Mouse (Mus musculus) cerebral cortex, adult 2 months (tissue): ENCODE data around the gene Ppp4r3b.

ENCODE experiments used
- WGBS: fragments of 180-500 bp; shearing (Covaris S2); methylation state at CpG from one replicate; pipeline ENCODE4 v1.1.7; 2018; 5-methylcytosine and 5-hydroxymethylcytosine counted together

The Ppp4r3b gene

DNA sequence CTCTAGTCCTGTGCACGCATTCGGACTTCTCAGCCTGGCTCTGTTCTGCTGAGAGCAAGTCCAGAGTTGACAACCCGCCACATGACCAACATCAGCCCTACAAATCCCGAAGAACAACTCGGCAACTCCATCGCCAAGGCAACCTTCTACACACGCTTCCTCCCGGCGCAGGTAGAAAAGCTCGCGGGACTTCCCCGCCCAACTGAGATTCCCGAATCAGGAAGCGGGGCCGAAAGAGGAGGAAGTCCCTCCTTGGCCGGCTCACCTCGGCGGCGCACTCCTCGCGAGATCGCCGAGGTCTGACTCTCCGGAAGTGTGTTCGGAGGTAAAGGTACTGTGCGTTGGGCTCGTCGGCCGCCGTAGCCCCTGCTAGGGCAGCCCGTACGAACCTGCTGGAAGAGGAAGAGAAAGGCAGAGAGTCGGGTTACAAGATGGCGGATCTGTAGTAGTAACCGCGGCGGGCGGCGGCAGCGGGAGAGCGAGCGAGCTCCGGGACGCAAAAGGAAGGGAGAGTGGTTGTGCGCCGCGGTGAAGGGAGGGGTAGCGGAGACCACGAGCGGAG lies at the start of gene Ppp4r3b:
Ppp4r3b (plus strand) TSS at position 328 of the 562 bp plus-strand sequence.
- under 1% methylated on average over 50 of the region's 50 CpGs for WGBS

DNA sequence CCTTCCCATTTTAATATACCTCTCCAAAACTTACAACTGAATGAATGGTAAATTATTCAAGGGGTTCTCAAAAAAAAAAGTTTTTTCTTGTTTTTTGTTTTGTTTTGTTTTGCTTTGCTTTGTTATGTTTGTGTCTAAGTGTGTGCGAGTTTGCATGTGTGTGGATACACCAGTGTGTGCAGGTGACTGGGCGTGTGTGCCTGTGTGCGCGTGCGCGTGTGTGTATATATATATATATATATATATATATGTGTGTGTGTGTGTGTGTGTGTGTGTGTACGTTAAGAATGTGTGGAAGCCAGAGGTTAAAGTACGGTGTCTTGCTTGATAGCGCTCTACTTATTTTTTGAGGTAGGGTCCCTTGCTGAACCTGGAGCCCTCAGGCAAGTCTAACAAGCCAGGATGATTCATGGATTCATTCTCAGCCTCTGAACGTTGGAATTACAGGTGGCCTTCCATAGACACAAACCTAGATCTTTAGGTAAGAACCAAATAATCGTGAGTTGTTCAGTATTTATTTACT lies 42.8 kb upstream of the Ppp4r3b start:
- 37% methylated on average over 11 of the region's 11 CpGs for WGBS

- WGBS = 1% methylated on average over 50 of the region's 50 CpGs
Measured at GRCm38 (mm10) chr11:29130385-29131355, 42.0 kb upstream of the Ppp4r3b start, which contains the start of gene Pnpt1. TSS of gene Pnpt1 (plus strand) at chr11:29130744.

GRCm38 (mm10) chr11:29140671-29141070 lies 32.0 kb upstream of the Ppp4r3b start:
- WGBS = 24% methylated on average over 1 of the region's 1 CpGs

- 93% methylated on average over 2 of the region's 2 CpGs for WGBS
Measured at GRCm38 (mm10) chr11:29148901-29149300, 23.8 kb upstream of the Ppp4r3b start.

- WGBS = 89% methylated on average over 4 of the region's 4 CpGs
Measured at GRCm38 (mm10) chr11:29163569-29163968, 9.1 kb upstream of the Ppp4r3b start.

DNA sequence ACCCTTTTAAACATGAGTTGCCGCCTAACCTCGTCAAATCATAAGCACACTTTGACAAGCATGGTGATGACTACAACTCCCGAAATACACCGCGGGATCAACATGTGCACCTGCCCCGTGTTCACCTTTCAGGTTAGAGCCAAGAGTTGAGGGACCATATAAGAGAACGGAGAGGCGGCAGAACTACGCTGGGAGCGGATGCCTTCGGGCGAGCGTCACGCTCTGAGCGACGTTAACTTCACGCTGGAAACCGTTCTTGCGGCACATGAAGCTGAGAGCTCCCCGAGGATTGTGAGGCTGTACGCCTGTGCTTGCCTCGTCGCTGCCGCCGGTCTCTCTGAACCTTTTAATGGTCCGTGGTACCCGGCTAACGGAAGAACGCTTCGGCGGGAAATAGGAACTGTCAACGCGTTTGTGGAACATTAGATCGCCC lies 715 bp upstream of the Ppp4r3b start:
- WGBS = under 1% methylated on average over 34 of the region's 34 CpGs

- WGBS = under 1% methylated on average over 38 of the region's 38 CpGs
Measured at GRCm38 (mm10) chr11:29173125-29173631, 488 bp downstream of the Ppp4r3b start.

GRCm38 (mm10) chr11:29173706-29174436 lies 1.2 kb downstream of the Ppp4r3b start:
- 2% methylated on average over 13 of the region's 13 CpGs for WGBS

GRCm38 (mm10) chr11:29179319-29179718 lies 6.6 kb downstream of the Ppp4r3b start:
- WGBS = 94% methylated on average over 1 of the region's 1 CpGs

DNA sequence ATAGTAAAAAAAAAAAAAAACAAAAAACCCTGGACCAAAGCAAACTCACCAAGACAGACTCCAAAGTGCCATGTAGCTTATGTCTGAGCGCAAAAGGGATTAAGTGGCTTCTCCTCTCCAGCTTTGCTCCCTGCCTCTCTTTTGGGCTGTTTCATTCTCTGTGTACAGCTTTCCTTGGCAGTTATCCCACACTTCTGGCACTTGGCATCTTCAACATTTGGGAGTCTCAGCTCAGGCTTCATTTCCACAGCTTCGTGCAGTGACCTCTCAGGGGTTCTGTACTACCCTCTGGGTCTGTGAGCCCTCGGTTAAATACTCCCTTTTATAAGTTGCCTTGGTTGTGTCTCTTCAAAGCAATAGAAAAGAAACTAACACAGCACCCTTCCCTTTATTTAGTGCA lies 8.0 kb downstream of the Ppp4r3b start:
- WGBS = 36% methylated on average over 3 of the region's 3 CpGs

DNA sequence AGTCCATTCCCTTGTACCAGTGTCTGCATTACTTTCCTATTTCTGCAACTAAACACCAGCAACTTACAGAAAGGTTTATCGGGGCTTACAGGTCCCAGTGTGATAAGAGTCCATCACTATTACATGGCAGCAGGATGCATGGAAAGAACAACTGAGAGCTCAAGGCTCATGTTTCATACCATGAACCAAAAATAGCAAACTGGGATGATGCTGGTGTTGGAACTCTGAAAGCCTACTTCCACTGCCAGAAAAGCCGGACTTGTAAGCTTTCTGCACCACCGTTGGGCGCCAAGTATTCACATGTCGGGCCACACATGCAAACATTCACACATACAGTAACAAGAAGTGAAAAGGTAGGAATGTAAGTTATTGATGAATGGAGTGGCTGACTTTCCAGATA lies 9.1 kb downstream of the Ppp4r3b start:
- 79% methylated on average over 5 of the region's 5 CpGs for WGBS

DNA sequence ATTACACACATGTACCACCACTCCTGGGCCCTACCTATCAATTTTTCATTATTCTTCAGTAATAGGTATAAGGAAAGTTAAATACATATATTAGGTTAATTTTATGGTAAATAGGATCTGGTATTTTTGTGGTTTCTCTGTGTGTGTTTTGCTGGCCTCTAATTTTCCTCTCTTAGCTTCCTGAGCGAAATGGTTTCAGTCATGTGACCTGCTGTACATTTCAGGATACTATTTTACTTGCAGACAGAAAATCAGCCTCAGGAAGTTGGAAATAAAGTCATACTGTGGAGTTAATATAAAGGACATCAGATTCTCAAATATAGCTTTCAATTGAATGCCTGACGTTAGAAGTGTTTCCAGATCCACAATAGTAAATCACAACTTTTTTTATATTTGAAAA lies 16.3 kb downstream of the Ppp4r3b start:
- WGBS = 61% methylated on average over 2 of the region's 2 CpGs

- 67% methylated on average over 5 of the region's 5 CpGs for WGBS
Measured at GRCm38 (mm10) chr11:29203653-29204052, 31.0 kb downstream of the Ppp4r3b start.

DNA sequence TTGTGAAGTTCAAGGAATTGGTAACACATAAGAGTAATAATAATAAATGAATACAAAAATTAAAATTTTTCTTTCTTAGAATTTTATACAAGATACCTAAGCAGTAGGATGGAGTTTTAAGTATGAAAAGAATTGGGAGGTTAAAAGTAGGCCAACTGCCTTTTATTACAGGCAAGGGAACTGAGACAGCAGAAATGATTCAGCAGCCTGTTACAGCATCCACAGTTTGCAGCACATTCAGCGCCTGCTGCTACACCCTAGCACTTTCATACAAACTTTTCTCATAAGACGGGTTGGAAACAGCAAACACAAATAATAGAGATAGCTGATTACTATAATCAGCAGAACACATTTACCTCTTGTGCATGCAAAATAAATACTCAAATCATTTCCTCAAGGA lies 37.1 kb downstream of the Ppp4r3b start:
- 58% methylated on average over 2 of the region's 2 CpGs for WGBS

DNA sequence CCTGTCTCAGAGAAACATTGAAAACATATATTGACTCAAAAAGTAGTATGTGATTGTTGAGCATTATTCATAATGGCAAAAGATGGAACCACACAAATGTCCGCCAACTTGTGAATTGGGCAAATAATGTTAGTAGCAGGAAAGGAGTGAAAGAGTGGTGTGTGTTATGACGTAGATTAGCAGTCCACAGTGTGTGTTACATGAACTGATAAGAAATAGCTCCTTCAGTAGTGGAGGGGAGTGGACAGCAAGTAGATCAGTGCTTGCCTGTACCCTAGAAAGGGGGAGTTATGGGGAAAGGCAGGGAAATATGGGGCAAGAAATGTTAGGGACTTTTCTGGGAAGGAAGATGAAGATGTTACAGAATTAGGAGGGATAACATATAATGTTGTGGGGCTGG lies 43.5 kb downstream of the Ppp4r3b start:
- 93% methylated on average over 2 of the region's 2 CpGs for WGBS

- WGBS = 82% methylated on average over 5 of the region's 5 CpGs
Measured at GRCm38 (mm10) chr11:29222310-29222709, 49.6 kb downstream of the Ppp4r3b start.

DNA sequence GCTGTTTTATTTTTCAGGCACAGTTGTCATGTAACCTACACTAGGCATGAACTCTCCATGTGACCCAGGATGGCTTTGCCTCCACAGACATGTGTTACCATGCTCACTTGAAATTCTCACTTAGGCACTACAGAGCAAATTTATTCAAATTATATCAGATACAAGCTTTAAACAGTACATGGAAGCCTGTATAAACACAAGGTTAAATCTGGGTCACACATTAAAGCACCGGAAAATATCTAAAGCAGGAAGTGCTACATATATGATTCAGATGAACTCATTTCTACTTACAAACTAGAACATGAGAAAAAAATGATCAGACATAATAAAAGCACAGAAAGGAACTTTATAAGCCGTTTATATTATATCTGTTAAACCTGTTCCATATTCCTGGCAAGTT lies 52.1 kb downstream of the Ppp4r3b start:
- 78% methylated on average over 2 of the region's 2 CpGs for WGBS

DNA sequence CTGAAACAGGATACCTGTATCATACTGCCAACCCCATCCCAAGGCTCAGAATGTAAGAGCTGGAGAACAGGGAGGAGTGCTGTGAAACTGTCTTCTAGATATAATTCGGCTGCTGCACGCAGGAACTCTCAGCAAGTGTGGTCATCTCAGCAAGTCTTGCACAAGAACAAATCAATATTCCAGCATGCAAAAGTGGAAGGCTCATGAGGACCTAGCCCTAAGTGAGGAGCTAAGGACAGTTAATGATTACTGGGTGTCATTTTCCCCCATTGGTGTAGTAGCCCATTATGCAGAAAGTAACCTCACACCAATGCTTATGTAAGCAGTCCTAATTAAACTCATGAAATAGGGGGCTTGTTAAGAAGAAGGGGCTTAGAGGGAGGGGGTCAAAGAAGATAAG lies 56.3 kb downstream of the Ppp4r3b start:
- 94% methylated on average over 2 of the region's 2 CpGs for WGBS

DNA sequence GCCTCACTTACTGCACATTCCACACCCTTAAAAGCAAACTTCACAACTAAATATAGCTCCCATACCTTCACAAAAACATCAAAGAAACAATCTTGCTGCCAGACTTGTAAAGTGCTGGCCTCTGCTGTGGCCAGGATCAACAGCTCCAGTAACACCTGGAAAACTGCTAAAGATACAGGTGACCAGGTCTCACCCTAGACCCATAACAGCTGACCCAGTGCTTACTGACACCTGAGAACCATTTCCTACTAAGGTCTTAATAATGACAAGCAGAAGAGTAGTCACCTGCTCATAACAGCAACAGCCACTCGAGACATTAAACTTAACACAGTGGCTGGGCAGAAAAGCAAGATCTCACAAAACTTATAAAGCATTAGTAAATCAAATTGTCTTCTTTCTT lies 60.9 kb downstream of the Ppp4r3b start:
- WGBS = 96% methylated on average over 1 of the region's 1 CpGs

DNA sequence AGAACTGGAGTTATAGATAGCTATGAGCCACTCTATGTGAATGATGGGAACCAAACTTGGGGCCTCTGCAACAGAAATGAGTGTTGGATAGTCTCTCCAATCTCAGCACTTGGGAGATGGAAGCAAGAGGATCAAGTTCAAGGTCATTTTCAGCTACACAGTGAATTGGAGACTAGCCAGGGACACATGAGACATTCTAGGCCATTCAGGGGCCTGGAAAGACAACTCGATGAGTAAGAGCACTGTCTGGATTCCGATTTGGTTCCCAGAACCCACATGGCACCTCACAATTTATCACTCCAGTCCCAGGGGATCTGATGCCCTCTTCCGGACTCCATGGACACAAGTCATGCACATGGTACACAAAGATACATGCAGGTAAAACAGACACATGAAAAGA lies 65.9 kb downstream of the Ppp4r3b start:
- WGBS = 84% methylated on average over 3 of the region's 3 CpGs

DNA sequence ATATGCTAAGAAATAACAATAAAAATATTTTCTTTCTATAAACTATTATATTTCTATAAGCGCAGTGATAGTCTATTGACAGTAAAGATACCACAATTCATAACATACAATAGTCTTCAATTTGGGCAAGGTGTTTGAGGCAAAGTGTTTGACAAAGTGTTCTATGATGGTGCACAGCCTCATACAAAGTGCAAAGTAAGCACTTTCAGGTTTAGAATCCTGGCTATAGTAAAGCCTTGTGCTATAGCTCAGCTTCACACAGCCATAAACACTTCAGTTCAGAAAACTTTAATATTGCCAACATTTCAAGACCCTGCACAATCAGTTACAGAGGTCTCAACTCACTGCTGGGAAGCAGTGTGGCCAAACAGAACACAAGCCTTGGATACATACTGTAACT lies 66.7 kb downstream of the Ppp4r3b start:
- WGBS = 100% methylated on average over 1 of the region's 1 CpGs
